Mouse (Mus musculus) gastrocnemius, postnatal 36 days (tissue): ENCODE data around the gene Fam221a. TPM values are rescaled to one million over a fixed set of nuclear protein-coding genes. Genes with fewer than 3 reads are reported as not detected.

Experiments
- DNase-seq, 2 experiments: peaks; one replicate each; pipeline ENCODE4 v3.0.0; 2022
- intact Hi-C: fragments of 180-260 bp; cut with DNase I; formaldehyde crosslinking; loops from one replicate; pipeline ENCODE4 v1.15.1; 2025
- long read RNA-seq, 2 experiments: library from polyadenylated mRNA; stranded (forward); transcript quantifications; one replicate each; pipeline ENCODE4 v2.0.0; 2021
- total RNA-seq, 2 experiments: library from RNA; stranded (reverse); gene quantifications; 2 replicates each; pipeline ENCODE4 v1.2.3; 2021

Gene Fam221a
- under 1 TPM; 0.25 to 0.28 TPM for total RNA-seq
- long read RNA-seq, experiment 1, partial matches to known transcripts, result 0 of 2 reads
- long read RNA-seq, experiment 1, other reads (novel, unspliced or antisense), result 1 of 2 reads
- long read RNA-seq, experiment 2, result 0 reads

DNA sequence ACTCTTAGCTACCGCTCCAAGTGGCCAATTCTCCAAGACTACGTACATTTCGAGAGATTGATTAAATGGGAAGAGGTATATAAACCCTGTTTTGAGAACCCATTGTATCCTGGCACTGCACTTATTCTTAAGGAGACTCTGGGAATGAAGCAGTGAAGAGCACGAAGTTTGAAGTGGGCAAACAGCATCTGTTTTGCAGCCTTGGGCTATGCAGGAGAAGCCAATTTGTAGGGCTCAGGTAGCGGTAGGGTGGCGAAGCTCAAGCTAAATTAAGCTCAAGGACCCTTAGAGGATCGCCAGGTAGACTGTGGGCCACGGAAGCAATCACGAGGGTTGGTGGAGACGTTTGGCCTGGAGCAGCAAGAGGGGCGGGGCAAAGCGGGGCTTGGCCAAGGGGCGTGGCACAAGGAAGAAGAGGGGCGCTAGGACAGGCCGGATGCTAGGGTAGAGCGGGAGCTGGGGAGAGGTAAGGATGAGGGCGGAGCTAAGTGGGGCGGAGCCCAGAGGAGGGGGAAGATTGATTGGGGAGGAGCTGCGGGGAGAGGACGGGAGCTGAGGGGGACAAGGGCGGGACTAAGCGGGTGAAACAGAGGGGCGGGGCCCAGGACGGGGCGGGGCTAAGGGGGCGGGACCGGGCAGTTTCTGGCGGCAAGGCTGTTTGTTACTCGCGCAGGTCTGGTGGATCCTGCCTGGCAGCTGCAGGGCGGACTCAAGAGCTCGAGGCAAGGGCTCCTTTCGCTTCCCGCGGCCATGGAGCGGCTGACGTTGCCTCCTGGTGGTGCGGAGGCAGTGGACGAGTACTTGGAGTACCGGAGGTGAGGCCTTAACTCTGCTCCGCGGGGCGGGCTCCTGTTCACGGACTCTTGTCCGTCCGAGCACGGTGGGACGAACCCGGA, at the start of gene Fam221a:
Fam221a (plus strand) TSS at position 581 of the 896 bp plus-strand sequence.
- DNase-seq, result peak; percentile 68 to 72
- intact Hi-C loops, result loop anchor here (5.0 kb wide), 1 partner anchor 45 kb away; no protein-coding TSS in a partner anchor

DNA sequence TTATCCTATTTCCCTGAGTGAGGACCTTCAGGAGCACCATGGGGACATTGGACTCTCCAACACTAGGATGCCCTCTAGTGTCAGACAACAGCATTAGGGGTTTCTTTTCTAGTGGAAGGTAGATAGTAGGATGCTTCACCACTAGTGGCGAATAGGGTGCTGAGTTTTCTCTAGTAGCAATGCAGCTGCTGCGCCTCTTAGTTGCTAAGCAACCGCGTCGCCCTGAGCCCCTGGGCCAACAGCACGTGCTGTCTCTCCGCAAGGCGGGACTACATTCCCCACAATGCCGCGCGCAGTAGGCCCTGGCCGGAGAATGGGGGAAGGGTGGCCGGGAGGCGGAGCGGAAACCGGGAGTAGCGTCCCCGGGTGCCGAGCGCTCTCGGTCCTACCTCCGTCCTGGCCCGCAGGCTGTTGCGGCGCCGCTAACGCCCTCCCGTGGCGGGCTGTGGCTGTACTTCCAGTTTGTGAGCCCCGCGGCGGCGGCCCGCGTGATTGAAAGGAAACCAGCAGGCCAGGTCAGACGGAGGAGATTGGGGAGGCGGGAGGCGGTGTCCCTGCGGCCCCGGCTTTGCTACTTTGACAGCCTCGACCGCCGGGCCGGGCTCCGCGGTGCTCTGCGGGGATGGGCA, 48.5 kb upstream of the Fam221a start, which contains the start of gene Ccdc126:
Ccdc126 (plus strand) TSS at position 309 of the 629 bp plus-strand sequence.
- DNase-seq, result peak; percentile 95 to 98
- intact Hi-C loops, result loop anchor here (2.0 kb wide), 1 partner anchor 50 kb away; no protein-coding TSS in a partner anchor

DNA sequence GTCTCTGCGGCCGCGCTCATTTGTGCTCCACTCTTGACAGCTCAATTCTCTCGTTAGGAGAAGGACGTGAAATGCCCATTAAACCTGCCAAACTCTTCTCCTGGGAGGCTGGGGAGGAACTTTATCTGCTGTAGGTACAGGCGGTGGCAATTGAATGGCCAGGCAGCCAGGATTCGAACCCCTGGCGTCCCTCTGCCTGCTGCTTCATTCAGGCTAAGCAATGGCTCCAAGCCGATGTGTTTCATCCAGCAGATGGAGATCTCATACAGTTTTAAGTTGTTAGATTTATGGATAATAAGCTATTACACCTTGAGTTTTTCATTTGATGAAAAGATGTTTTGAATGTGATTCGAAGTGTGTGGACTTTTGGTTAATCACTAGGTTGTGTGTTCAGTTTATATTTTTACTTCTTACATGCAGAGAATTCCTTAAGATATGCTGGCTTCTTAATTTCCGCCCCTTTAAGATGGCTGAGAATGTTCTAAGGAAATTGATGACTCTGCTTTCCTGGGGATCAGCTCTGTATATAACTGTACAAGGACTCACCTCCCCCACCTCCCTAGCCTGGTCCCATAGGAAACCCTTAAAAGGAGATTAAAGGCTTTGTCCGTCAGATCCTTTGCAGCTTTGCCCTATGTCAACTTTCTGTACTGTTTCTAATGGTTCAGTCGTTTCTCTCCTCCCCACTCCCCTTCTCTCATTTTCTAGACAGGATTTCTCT, 47.8 kb upstream of the Fam221a start:
- intact Hi-C loops, result loop anchor here (2.0 to 5.0 kb wide), 3 partner anchors 48 to 73 kb away; partner anchors contain the start of gene Fam221a
- DNase-seq, result no peak

DNA sequence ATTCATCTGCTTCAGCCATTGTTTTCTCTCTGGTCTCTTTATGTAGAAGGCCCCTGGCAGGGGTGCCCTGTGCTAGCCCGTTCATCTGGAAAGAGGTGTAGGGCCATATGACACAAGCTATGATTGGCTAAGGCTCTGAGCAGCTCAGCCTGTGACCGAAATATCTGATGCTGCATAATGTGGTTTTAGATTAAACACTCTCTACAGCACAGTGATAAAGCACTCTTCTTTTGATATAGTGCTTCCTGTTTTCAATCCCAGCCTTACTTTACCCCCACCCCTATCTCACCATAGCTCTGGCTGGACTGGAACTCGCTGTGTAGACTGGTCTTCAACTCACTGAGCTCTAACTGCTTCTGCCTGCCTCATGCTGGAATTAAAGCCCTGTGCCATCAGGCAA, 46.2 kb upstream of the Fam221a start:
- DNase-seq, result no peak
- intact Hi-C loops, result loop anchor here (5.0 kb wide), 2 partner anchors 46 to 71 kb away; partner anchors contain the start of gene Fam221a

DNA sequence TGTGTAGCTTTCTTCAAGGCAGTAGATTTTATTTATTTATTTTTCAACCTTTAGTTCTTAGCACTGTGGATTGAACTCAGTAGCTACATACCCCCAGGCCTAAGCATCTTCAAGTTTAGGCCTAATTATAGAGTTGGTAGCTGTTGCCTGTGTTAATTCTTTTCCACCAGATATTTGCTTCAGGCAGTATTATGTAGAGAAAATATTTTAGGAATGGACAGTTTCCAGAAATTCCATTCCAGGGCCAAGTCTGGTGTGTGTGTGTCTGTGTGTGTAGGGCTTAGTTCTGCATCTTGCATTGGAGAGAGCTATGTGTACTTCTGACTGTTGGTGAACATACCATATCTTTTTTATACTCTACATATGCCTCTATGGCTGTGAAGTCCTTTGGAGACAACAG, 45.5 kb upstream of the Fam221a start:
- DNase-seq, result no peak
- intact Hi-C loops, result loop anchor here (5.0 kb wide), 2 partner anchors 45 to 70 kb away; partner anchors contain the start of gene Fam221a

DNA sequence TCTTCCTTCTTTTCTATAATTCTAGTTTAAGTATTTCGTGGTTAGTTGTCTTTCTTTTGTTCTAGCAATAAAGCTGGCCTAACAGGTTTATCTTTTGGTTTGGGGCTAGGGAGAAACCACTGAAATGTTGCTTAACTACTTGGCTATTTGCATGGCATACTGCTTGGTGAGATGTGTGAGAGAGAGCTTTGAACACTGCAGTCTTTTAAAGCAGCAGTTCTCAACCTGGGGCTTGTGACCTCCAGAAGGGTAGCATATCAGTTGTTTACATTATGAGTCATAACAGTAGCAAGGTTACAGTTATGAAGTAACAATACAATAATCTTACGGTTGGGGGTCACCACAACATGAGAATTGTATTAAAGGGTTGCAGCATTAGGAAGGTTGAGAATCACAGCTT, 44.6 kb upstream of the Fam221a start:
- DNase-seq, result no peak

DNA sequence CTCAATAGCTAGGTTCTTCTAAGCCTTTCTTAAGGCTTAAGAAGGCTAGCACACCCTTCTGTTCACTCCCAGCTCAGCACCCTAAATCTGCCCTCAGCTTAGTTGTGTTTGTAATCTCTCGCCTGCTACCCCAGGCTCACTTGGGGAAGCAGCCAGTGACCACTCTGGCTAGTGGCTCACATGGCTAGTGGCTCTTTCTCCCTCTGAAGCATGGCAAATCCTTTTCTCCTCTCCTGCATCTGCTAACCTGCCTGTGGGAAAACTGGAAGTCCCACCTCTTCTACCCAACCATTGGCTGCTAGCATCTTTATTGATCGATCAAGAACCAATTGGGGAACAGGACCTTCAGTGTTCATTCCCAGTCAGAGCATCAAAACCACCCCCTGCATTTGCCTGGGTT, 43.0 kb upstream of the Fam221a start:
- intact Hi-C loops, result loop anchor here (5.0 kb wide), 2 partner anchors 43 to 68 kb away; partner anchors contain the start of gene Fam221a
- no peak for DNase-seq

More for the DNA sequence above, 44.6 kb upstream of the Fam221a start:
- intact Hi-C loops, result loop anchor here (5.0 kb wide), 2 partner anchors 44 to 69 kb away; partner anchors contain the start of gene Fam221a

DNA sequence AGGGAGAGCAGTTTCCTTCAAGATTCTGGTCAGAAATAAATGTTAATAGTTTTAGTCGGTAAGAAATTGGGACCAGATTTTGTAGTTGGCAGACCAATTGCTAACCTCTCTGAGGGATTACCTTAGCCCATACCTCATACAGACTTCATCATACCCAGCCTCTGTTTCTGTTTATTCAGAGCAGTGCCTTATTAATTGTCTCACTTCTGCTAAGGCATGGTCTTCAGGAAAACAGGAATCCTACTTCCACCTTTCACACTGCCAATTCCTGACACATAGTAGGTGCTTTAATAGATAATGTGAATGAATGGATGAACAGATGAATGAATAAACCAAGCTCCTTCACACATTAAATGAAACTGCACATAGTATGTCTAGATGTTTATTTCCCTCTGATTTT, 42.2 kb upstream of the Fam221a start:
- DNase-seq, result no peak
- intact Hi-C loops, result no loop called here

DNA sequence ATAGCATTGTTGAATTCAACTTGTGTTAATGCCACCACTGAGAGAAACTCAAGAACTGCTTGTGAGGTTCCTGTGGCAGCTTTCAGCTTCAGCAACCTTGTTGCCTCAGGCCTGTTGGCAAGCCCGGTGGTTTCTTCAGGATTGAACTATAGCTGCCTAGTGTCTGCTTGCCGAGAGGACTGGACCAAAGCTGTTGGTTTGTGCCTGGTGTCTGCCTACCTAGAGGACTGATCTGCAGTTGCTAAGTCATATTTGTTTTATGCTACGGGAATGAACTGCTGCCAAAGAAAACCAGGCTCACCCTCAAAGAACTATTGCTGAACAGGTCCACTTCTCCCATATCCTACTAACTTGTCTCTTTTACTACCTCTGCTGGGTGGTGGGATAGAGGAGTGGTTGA, 40.7 kb upstream of the Fam221a start:
- DNase-seq, result no peak

DNA sequence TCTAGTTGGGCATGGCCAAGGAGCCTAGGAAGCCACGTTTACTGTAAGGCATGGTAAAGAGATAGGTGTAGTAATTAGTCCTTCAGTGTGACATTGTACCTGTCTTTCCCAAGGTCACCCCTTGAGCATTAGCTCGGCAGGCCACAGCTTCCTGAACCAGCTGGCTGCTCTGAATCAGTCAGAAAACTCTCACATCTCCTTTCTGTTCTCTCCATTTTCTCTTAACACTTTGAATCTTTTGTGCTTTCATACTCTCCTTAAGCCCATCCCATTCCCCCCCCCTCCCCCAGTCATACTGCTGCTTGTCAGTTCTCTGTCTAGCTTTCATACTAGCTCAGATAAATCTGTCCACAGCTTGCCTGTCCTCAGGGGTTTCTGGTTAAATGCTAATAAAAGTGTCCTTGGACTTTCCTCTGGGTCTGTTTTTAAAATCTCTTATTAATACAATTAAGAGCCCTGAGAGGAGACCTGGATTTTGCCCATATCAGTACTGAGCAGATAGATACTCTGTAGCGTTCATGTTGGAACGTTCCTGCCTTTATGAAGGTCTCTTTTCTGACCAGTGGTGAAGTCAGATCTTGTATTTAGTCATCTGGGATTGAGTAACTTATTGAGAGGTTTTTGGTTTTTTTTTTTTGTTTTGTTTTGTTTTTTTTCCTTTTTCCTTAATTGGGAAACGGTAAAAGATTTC, 36.0 kb upstream of the Fam221a start:
- intact Hi-C loops, result no loop called here
- no peak for DNase-seq

More for the DNA sequence above, 40.7 kb upstream of the Fam221a start:
- intact Hi-C loops, result no loop called here

DNA sequence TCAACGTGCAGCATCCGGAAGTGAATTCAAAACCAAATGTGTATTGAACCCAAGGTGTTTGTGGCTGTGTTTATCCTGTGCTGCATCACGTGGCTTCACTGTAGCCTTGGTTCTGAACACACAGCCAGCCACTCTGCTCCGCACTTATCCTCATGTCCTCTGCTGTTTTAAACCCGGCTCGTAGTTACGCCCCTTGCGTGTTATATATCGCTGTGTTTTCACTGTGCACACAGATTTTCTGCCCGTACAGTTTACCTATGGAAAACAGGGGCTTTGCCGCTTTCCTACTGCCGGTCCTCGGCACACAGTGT, 35.5 kb upstream of the Fam221a start:
- intact Hi-C loops, result no loop called here
- DNase-seq, result no peak

DNA sequence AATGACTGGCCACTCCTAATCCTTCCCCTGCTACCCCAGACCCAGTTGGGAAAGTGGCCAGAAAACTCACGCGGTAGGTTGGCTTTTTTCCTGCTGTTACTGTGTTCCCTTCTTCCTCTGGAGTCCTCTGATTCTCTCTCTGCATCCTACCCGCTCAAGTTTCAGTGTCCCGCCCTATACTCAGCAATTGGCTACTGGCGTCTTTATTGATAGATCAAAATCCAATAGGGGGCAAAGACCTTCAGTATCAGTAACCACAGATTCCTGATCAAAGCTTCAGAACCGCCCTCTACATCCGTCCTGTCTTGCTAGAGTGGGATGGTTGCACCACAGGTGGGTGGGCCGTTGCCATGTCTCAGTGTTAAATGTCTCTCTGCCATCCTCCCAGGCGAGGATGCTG, 29.0 kb upstream of the Fam221a start:
- intact Hi-C loops, result no loop called here
- no peak for DNase-seq

DNA sequence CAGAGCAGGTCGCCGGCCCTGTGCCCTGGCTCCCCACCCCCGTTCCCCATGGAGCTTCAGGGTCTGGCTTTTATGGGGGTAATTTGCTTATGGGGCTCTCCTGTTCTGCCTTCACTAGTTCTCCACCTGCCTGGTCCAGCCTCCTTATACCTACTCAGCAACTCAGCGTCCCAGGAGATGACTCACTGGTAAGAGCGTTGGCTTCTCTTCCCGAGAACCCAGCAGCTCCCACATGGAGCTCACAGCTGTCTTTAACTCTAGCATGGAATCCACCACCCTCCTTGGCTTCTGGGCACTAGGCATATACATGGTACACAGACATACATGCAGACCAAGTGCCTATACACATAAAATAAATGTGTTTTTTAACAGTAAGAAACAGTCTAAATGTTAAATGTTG, 28.4 kb upstream of the Fam221a start:
- intact Hi-C loops, result no loop called here
- DNase-seq, result no peak

DNA sequence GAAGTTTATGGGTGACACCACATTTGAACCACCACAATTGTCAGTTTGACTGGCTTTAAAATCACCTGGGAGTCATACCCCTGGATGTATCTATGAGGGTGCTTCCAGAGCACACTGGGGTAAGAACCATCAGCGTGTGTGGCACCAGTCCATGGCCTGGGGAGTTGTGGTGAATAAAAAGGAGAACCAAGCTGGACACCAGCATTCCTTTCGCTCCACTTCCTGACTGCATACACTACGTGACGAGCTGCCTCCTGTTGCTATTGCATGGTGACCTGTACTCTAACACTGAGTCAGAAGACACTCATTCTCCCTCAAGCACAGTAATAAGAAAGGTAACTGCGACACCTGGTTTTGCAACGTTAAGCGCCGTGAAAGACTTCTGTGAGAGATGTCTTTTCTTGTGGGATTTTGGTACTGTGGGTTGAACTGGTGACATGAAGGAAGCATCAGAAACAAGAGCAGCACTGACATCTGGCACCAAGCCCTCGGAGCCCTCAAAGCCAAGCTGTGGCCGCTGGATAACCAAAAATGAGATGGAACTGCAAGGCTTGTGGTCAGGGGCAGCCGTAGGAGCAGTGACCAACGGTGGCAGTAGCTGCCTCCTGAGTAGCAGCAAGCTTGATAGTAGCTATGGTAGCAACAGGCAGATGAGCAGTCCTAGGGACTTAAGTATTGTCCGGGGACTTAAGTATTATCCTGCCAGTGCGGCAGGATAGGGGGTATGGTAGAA, 23.6 kb upstream of the Fam221a start:
- DNase-seq, result no peak
- intact Hi-C loops, result no loop called here

DNA sequence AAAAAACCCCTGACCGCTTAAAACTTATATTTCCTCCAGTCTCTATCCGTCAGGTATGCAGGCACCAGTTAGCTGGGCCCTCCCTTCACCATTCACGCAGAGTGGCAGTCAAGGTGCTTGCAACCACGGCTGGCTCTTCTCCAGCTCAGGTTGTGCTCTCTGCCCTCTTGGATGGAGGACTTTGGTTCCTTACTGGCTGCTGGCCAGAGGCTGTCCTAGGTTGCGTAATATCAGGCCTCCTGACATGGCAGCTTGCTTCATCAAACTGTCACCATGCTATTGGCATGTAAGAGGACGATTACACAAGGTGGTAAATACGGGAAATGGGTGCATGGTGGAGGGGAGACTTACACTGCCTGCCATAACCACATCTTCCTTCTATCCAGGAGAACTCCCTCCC, 17.7 kb upstream of the Fam221a start:
- intact Hi-C loops, result no loop called here
- DNase-seq, result no peak

DNA sequence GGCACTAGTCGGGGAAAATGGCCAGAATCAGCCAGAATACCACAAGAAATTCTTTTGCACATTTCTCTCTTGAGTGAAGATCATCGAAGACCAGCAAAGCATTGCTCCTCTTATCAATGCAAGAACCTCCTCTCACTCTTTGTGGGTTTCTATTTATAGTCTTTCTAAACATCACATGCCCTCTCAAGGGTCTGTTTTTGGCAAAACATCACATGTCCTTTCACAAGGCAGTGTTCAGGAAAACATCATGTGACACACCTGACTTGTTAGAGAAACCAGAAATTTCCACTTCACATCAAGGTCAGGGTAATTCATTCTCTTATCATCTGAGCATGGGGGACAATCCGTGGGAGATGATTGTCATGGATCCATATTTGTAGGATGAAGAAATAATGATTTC, 12.9 kb upstream of the Fam221a start:
- intact Hi-C loops, result no loop called here
- no peak for DNase-seq

DNA sequence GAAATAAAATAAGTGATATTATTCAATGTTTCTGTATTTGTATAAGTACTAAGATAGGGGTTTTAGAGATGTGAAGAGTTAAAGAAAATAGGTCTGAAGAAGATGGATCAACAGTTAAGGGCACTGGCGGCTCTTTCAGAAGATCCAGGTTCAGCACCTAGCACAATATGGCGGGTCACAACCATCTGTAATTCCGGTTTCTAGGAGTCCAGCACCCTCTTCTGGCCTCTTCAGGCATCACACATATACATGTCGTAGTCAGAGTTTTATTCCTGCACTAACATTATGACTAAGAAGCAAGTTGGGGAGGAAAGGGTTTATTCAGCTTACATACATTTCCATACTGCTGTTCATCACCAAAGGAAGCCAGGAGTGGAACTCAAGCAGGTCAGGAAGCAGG, 12.4 kb upstream of the Fam221a start:
- intact Hi-C loops, result no loop called here
- no peak for DNase-seq

DNA sequence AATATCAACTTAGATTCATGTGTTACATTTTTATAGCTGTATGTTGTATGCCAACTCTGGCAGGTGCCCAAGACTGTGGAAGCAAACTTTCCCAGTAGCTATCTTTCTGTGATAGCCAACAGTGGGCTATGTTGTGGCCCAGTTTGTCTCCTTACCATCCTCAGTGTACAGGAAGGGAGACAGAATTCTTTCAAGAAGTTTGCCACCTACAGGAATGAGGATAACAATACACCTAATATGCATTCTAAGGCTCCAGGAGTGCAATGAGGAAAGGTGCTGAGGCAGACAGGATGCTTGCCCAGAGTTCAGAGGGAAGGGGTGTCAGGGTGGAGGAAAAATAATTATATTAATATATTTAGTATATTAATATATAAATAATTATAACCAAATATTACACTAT, 7.1 kb upstream of the Fam221a start:
- intact Hi-C loops, result no loop called here
- no peak for DNase-seq

DNA sequence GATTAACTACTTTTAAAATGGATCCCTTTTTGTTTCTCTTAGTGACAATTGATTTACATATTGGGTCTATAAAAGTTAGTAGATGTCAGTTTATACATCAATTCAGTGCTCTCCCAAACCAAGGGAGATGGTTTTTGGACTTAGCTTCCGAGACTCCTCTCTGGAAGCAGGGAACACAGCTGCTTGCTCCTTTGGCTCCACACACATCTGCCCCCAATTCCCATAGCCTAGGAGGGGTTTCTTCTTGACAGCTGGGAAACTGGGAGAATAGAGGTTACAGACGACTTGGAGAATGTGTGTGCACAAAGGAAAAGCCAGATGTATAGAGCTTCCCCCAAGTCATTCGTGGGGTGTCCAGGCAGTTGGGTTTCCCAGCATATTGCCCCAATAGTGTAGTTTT, 673 bp downstream of the Fam221a start:
- intact Hi-C loops, result loop anchor here (5.0 kb wide), 1 partner anchor 46 kb away; no protein-coding TSS in a partner anchor

More for the DNA sequence above, 673 bp downstream of the Fam221a start:
- DNase-seq, result no peak
